Mouse (Mus musculus) brain, embryonic 18.5 days (tissue): Measurements from ENCODE around the gene Capn8.
"Not testable (repeated sequence)": the region's sequence is repeated elsewhere in the genome, so short reads cannot be mapped to it uniquely, and the experiment has no call there.

Source experiments
- DNase-seq: peaks from one replicate; pipeline ENCODE4 v3.0.0-alpha.2; 2012; ENCODE audit warnings: low read depth, low spot score

The Capn8 gene

DNA sequence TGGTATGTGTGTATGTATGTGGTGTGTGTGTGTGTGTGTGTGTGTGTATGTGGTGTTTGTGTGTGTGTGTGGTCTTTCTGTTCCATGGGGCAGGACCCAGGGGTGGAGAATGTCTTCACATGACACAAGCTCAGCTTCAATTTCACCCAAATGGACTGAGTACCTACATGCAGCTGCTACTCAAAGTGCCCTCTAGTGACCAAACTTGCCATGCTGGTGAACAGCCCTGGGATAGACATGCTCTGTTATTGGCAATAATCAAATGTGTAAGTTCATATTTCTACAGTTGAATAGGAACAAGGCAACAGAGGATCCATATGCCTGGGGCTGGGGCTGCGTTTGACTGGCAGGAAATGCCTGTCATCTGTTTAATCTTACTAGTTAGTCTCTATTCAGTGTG lies 50.7 kb downstream of the Capn8 start:
- no peak for DNase-seq

DNA sequence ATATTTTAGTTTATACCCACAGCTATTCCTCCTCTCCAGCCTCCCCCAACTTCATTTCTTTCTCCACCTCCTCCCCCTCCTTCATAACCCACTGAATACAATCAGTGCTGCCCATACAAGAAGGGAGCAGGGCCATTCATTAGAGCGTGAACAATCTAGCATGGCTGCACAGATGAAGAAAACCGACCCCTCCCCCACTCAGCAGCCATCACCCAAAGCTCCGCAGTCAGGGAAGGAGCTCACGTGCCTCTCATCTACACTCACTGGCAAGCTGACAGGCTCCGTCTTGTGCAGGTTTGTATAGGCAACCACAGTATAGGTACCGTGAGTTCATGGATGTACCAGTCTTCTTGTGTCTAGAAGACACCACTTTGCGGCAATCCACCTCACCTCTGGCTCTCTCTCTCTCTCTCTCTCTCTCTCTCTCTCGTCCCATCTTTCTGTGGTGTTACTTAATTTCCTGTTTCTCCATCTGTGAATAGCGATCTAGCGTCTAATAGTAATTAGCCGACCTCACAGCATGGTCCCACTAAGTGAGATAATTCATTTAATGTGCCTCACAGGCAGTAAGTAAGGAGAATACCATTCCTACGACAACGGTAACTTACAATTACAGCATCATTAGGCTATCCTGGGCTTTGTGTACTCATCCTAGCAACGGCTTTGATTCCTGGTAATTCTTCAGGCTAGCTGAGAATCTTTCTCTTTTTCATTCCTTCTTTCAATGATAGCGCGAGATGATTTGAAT lies 53.6 kb downstream of the Capn8 start:
- peak; percentile 24 for DNase-seq

DNA sequence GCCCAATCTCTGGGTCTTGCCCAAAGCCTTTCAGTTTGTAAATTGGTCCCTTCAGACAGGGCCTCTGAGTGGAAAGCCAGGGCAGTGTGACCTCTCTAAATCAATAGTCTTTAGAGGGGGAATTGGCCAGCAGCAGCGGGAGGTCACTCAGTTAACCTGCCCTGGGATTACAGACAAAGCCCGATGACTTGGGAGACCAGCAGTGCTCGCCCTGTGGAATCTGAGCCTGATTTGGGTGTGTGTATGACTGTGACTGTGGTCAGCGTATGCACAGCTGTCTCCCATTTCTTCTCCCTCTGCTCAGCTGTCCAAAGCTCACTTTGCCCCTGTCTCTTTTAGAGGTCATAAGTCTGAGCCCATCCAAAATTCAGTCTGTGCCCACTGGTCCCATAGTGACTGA lies 55.7 kb downstream of the Capn8 start:
- DNase-seq: no peak

DNA sequence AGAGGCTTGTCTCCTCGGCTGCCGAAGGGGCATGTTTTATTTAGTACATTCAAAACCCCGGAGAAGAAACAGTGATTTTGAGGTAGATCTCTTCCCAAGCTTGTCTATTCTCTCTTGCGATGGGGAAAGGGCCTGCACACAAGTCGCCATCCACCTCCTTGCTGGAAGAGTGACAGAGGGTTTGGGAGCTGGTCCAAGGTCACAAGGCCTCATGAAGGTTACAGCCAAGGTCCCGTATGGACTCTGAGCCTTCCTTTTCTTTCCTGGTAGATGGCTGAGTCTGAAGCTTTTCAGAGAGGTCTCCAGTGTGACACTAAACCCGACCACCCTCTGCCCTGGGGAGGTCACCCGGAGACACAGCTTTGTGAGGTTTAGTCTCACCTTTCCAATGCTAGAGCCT lies 56.4 kb downstream of the Capn8 start:
- DNase-seq: no peak

DNA sequence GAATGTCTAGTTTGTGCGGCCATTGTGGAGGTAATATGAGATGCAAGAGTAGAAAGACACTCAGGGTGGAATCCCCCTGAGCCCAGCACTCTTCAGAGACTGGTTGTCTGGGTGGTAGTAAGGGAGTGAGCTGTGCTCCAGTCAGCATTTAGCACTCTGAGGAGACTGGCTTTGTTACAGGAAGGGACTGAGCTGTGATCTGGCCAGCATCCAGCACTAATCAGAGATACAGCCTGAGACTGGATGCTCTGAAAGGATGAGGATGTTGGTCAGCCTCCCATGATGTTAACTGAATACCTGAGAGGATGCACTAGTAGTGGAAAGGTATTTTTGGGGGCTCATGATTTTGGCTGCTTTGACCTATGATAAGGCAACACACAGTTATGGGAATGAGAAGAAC lies 61.4 kb downstream of the Capn8 start:
- no peak for DNase-seq

DNA sequence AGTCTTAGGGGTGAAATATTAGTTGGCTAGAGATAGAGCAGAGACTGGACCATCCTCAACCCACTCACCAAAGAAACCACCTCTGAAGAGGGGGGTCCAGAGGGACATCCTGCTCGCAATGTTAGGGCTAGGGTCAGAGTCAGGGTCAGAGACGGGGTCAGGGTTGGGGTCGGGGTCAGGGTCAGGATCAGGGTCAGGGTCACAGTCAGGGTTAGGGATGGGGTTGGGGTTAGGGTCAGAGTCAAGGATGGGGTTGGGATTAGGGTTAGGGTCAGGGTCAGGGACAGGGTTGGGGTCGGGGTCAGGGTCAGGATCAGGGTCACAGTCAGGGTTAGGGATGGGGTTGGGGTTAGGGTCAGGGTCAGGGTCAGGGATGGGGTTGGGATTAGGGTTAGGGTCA lies 64.4 kb downstream of the Capn8 start:
- DNase-seq: no peak

DNA sequence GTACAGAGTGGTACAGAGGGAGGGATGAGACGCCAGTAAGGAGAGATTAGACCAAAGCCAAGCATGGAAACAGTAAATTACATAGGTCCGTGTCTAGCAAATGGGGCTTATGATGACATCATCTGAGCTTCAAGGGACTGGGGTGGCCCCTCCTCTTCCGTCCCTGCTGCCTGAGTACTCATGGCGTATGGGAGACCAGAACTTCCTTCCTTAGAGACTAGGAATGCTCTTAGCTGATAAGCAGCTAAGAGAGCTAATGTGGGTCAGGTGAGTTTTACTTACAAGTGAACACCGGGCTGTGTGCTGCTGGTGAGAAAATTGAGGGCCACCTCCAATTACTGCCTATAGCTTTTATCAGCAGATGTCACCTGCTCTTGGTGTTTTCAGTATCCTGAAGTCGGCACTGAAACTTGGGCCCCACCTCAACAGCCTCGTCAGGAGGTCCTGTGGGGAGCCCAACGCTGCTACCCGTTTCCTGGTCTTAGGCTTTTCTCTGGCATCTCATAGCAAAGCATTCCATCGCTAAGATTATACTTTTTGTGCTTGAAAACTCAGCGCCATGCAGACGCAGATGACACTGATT lies 69.0 kb downstream of the Capn8 start:
- no peak for DNase-seq

DNA sequence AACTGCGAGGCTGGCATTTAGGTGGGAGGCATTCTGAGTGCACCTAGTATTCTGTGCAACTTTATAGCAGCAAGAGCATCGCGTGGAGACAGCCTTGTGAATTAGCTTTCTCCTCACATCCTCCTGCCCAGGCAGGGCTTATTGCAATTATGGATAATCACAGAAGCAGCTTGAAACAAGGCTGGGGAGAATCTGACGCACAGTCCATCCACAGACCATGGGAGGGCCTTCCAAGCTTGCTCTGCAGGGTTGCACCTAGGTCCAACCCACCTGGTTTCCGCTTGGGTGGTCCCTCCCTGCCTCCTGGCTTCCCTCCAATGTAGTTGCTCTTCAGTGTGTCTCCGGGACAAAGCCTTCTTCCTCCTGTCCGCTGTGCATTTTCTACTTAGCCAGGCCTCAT lies 74.2 kb downstream of the Capn8 start:
- no peak for DNase-seq

DNA sequence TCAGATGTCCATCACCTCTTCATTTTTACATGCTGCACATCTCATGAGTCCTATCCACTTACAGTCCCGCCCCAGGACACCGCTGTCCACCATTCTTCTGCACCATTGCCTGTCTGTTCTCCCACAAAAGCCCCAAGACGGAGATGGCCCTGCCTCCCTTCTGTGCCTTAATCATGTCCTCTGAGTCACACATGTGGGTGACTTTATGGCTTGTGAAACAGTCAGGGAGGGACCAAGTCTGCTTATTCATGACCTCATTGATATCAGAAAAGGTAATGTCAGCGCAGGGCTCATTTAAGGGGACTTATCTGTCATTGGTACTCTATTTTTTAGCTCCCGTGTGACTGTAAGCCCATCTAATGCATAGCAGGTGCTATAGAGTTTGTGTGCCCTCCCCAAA lies 74.6 kb downstream of the Capn8 start:
- no peak for DNase-seq

DNA sequence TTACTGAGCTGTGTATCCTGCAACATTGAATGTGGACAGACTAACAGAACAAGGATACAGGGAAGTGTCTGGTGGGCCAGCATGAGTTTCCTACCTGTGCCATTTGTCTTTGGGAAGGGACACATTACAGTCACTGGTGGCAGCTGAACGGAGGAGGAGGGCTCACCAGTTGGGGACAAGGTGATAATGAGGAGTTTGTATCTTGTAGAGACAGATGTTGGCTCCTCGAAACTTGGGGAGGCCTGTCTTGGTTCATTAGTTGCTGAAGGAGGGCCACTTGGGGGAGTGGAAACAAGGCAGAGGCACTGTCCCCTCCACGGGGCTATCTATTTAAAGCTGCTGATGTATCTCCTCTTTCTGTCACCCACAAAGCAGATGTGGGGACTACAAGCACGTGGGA lies 75.3 kb downstream of the Capn8 start:
- no peak for DNase-seq

DNA sequence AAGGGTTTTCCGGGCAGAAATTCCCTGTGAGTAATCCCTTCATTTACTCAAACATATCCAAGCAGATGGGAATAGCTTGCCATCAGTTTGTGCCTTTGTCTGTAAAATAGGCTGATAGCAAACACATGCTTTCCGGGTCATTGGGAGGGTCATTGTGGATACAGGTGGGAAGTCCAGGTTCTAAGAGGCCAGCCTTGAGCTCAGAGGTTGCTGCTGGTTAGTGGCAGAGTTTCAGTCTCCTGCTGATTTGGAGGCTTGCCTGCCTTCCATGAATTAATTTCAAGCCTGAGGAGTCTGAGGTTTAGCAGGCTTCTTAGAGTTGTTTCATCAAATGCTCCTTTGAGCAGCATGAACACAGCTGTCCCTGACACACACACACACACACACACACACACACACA lies 78.0 kb downstream of the Capn8 start:
- DNase-seq: no peak

DNA sequence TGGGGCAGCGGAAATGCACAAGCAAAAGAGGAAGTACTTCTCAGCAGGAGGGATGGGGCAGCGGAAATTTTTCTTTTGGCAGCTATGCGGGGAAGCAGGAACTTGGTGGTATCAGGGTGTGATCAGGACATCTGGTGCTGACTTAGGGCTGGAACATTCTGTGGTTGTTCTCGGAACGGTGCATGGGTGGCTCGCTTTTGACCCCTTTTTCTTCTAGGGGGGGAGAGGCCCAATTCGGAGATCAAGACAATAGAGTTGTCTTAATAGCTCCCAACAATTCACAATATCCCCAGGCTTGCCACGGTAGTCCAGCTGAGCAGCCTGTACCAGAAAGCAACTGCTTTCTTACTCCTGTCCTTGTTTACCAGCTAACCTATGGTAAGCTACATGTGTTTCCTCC lies 79.6 kb downstream of the Capn8 start:
- not testable (repeated sequence) for DNase-seq

DNA sequence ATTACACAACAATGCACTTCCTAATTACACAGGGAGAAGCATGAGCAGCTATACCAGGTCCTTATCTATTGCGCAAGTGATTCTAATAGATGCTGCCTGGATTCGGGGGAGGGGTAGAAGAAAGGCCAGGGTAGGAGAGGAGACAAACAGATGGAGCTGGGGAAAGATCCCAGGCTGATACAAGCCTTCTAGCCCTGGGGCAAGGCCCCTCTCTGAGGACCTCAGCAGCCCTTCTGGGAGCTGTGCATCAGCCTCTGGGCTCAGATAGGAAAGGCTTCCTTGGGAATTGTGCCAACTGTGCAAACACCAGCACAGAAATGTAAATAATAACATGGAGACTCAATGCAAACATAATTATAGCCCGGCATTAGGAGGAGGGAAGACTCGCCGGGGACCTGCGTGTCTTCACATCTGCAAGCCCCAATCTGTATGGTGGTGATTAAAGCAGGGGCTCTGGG lies 80.4 kb downstream of the Capn8 start:
- DNase-seq: peak; percentile 3

DNA sequence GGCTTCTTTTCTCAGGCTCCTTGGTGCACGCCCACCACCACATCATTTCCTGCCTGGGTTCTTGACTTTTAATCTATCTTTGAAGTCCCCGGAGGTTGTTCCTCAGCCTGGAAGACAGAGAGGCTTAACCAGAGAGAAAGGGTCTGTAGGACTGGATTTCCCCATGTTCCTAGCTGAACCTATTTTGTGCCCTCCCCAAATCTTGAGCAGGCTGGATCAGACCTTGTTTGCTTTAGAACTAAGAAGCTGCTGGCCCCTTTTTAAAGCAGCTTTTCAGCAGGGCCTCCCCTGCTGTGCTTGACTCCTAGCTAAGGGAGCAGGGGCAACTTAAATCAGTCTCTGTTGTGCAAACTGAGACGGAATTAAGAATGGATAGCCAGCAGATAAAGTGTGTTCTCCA lies 82.0 kb downstream of the Capn8 start:
- no peak for DNase-seq

DNA sequence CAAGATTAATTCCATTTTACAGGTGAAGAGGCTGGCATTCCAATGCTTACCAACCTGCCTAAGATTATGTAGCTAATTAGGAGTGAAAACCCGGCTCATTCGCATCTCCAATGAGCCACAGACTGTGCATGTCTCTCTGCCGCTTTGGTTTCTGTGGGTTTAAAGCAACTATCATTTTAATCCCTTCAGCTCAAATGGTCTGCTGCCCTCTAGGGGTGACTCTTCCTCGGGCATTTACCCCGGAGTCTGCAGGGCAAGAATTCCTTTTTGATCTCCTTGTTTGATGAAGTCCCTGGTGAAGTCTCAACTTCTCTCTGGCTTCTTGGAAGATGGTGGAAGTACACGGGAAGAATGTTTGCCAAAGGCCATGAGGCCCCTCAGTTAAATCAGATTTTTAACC lies 93.0 kb downstream of the Capn8 start:
- DNase-seq: no peak

DNA sequence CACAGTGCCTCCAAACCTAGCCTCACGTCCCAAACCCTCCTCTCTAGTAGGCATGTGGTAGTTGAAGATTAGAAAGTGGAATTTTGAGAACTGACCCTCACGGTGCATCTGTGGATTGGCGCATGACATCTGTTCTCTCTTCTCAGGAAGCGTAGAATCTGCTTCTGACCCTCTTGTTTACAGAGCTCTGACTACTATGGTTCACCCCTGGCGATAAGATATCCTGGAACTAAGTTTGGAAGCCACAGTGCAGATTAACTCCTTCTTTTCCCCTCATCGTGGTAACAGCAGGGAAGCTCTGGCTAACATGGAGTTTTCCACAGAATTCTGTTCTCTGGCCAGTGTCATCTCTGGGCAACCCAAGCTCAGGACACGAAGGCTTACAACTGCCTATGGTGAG lies 95.6 kb downstream of the Capn8 start:
- DNase-seq: no peak

DNA sequence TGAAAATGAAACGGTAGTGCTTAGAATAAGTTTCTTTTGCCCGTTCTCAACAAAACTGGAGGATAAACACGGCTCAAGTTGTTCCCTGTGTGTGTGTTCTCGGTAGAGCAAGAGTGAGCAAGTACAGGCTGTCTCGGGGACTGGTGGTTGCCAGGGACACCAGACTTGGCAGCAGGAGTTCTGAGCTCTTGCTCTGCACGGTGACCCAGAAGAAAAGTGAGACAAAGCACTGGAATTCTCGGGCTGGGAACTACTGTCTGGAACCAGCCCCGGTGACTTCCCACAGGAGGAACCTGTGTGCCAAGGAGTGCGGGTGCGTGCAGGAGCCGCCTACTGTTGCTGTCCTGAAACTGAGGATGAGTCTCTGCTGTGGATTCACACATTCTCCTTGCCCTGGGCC lies 98.9 kb downstream of the Capn8 start:
- DNase-seq: no peak

DNA sequence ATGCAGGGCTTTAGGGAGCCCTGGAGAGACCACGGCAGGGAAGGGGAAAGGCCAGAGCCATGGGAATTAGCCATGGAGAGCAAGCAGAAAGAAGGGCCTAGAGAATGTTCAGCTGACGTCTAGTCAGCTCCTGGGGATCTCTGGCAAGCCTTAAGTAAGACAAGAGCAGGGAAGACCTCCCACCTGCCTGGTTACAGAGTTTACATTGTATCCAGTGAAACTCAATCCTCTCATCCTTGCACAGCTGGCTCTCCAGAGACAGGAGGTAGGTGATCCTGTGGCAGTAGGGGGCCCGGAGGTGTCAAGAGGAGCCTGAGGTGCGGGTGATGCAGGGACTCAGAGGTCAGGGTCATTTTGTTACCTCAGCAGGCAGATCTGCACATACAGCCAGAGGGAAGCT lies 100.0 kb downstream of the Capn8 start:
- no peak for DNase-seq

DNA sequence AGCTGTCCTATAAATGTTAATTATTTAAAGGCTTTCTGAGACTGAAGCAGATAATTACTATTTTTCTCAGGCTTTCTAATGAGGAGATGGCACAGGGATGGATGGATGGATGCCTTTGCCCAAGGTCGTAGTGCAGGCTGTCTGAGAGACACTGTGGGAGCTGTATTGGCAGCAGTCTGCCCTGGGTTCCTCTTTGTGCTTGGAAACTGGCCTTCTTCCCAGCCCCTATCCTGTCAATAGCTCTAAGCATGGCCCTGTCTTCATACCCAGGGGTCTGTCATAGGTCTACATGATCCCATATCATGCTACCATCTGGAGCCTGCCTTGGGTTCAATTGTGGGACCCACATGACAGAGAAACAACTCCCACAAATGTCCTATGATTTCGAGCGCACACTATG lies 102.5 kb downstream of the Capn8 start:
- DNase-seq: no peak

DNA sequence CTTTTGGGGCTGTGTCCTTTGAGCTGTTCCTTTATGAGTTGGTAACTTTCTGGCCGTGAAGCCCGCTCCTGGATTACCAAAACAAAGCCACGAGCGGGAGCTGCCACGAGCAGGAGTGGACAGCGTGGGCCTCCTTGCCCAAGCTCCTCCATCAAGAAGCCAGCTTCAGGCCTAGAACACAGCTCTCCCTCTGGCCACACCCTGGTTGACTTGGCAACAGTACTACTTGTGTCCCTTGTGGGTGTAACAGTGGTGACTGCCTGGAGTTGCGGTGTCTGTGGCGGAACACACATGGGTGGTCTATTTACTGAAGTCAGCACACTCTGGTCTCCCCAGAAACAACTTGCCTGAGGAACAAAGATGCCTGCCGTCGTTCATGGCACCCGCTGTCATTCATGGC lies 104.9 kb downstream of the Capn8 start:
- DNase-seq: no peak

DNA sequence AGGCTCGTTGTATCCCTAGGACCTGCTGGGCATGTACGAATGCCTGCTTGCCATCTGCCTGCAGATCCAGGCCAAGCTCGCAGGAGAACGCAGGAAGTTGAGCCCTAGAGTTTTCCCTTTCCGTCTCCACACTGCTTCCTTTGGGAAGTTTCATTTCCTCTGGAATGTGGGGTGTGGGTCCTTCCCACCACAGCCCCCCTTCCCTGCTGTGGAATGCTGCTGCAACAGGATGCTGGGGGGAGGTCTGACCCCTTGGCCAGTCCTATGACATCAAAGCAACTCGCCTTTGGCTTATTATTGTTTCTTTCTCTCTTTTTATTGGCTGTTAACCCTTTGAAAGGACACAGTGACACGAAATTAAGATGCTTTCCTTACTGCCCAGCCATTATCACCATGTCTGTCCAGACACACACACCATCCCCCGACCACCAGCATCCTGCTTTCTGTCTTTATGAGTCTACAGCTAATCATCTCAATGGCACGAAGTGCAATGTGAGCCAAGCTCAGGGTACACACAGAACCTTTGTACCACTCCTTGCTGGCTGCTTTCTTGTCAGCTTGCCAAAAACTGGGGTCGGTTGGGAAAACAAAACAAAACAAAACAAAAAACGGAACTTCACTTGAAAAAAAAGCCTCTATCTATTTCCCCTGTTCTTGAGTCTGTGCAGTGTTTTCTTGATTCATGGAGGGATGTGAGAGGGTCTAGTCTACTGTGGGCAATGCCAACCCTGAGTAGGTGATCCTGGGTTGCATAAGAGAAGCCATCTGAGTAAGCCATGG lies 105.9 kb downstream of the Capn8 start:
- DNase-seq: no peak

DNA sequence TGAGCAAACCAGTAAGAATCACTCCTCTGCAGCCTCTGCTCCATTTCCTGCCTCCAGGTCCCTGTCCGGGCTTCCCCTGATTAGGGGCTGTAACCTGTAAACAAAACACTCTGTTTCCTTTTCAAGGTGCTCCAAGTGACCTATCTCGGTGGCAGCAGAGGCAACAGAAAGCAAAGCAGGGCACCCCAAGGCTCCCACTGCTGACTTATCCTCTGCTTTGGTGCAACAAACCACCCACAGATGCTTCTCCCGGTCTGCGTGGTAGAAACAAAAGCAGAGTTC lies 106.5 kb downstream of the Capn8 start:
- no peak for DNase-seq

DNA sequence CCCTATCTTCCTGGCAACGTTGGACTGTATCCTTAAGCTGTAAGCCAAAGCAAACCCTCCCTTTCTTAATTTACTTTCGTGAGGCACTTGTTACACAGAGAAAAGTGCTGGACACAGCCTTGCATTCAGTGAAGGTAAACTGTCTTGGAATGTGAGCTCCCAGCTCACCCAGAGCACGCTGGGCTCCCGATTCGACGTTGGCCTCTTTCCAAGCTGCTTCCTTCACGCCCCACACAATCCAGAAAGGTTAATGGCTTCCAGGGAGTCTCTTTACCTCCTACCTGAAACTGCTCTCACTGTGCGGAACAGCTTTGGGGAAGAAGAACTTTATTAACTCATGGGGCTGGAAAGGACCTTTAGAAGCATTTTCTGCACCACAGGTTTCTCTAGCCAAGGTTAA lies 110.5 kb downstream of the Capn8 start:
- DNase-seq: no peak
